Mouse (Mus musculus) kidney, adult 2 months (tissue): ENCODE data around the gene Angpt4.

Experiments
- CTCF ChIP-seq: fragments of 200-500 bp; conservative IDR thresholded peaks from 2 replicates; pipeline ENCODE4 v1.5.1; 2011; ENCODE audit warnings: low read depth, mild to moderate bottlenecking, control low read depth, low read length, moderate library complexity, mixed read lengths; ENCODE audit not compliant: insufficient read depth, insufficient read length
- POLR2A ChIP-seq: fragments of 200-500 bp; IDR thresholded peaks from one replicate; pipeline ENCODE4 v1.6.1; 2011; ENCODE audit warnings: low read depth, low read length, control low read depth

GRCm38 (mm10) chr2:151982476-151982875 lies 71.5 kb downstream of the Angpt4 start:
- TF ChIP-seq CTCF (no peak), POLR2A (no peak)
